Mouse (Mus musculus) bone marrow, adult 2 months (tissue): ENCODE data around the gene Rasl11a.

ENCODE experiments used
- CTCF ChIP-seq: fragments of 200-500 bp; IDR thresholded peaks from 2 replicates; pipeline ENCODE4 v1.5.1; 2011; ENCODE audit warnings: low read length, control low read depth; ENCODE audit not compliant: control insufficient read depth, insufficient read depth
- POLR2A ChIP-seq: fragments of 200-500 bp; IDR thresholded peaks from 2 replicates; pipeline ENCODE4 v1.6.1; 2011; ENCODE audit warnings: low read depth, mild to moderate bottlenecking, control low read depth, low read length, borderline replicate concordance; ENCODE audit not compliant: control insufficient read depth

- TF ChIP-seq POLR2A (no peak), CTCF (no peak)
Measured at GRCm38 (mm10) chr5:146856106-146856505, 11.2 kb downstream of the Rasl11a start.
